Mouse (Mus musculus) heart, embryonic 15.5 days (tissue): ENCODE data around the gene Patj. TPM values are rescaled to one million over a fixed set of nuclear protein-coding genes. Genes with fewer than 3 reads are reported as not detected.
"Not testable (repeated sequence)": the region's sequence is repeated elsewhere in the genome, so short reads cannot be mapped to it uniquely, and the experiment has no call there.

ENCODE experiments used
- ATAC-seq: fragments of 200-750 bp; cut with Nextera tagmentation; replicated peaks from 2 replicates; pipeline ENCODE4 v1.8.0; 2017; ENCODE audit warnings: low read depth, moderate TSS enrichment; ENCODE audit not compliant: insufficient number of reproducible peaks, insufficient read depth, low FRiP score
- H3K27ac ChIP-seq: fragments of 300-500 bp; sonication (generic); 2 replicates; pipeline ENCODE4 v1.5.1; 2015; ENCODE audit warnings: mild to moderate bottlenecking, inconsistent platforms
- H3K27me3 ChIP-seq: fragments of 300-500 bp; sonication (generic); 2 replicates; pipeline ENCODE4 v1.6.1; 2015; ENCODE audit warnings: inconsistent platforms
- H3K36me3 ChIP-seq: fragments of 300-500 bp; sonication (generic); 2 replicates; pipeline ENCODE4 v1.6.1; 2015; ENCODE audit warnings: mild to moderate bottlenecking, inconsistent platforms
- H3K4me1 ChIP-seq: fragments of 300-500 bp; sonication (generic); replicated peaks from 2 replicates; pipeline ENCODE4 v1.6.1; 2015; ENCODE audit warnings: inconsistent platforms
- H3K4me2 ChIP-seq: fragments of 300-500 bp; sonication (generic); 2 replicates; pipeline ENCODE4 v1.6.1; 2015; ENCODE audit warnings: inconsistent platforms, mild to moderate bottlenecking, moderate library complexity
- H3K4me3 ChIP-seq: fragments of 300-500 bp; sonication (generic); 2 replicates; pipeline ENCODE4 v1.5.1; 2015; ENCODE audit warnings: mild to moderate bottlenecking, inconsistent platforms
- H3K9ac ChIP-seq: fragments of 300-500 bp; sonication (generic); 2 replicates; pipeline ENCODE4 v1.6.1; 2015; ENCODE audit warnings: mild to moderate bottlenecking, inconsistent platforms
- H3K9me3 ChIP-seq: fragments of 300-500 bp; sonication (generic); replicated peaks from 2 replicates; pipeline ENCODE4 v1.6.1; 2016; ENCODE audit warnings: inconsistent platforms
- WGBS: fragments of 180-500 bp; shearing (Covaris S2); methylation state at CpG from one replicate; pipeline ENCODE4 v1.1.7; 2015; ENCODE audit warnings: mixed read lengths; 5-methylcytosine and 5-hydroxymethylcytosine counted together
- polyA plus RNA-seq: library from polyadenylated mRNA; unstranded; fragments of >200 nt; fragmentation: Nextera tagmentation; extraction: Ambion mirVana; gene quantifications from 2 replicates; pipeline ENCODE4 v1.2.1, GENCODE M21; 2015

Patj gene
- polyA plus RNA-seq, 1 experiment from 2014 or later, result 5.9 TPM

GRCm38 (mm10) chr4:98700156-98700555 lies 304.6 kb downstream of the Patj start:
- Histone ChIP-seq H3K36me3 (no peaks in the 10 kb centered on the region), H3K9ac (no peak overlapping the region), H3K27ac (no peak overlapping the region), H3K4me2 (no peak overlapping the region), H3K4me3 (no peak overlapping the region), H3K4me1 (peaks cover 8% of the 10 kb centered on the region; the same call in 1 of the 2 replicates), H3K27me3 (no peaks in the 10 kb centered on the region), H3K9me3 (no peaks in the 10 kb centered on the region)
- WGBS, result 90% methylated on average over 3 of the region's 3 CpGs
- ATAC-seq, result no peak

GRCm38 (mm10) chr4:98702201-98702894 lies 306.8 kb downstream of the Patj start:
- Histone ChIP-seq H3K4me3 (no peak overlapping the region), H3K9me3 (no peaks in the 10 kb centered on the region), H3K27me3 (no peaks in the 10 kb centered on the region), H3K4me1 (peaks cover 8% of the 10 kb centered on the region; the same call in 1 of the 2 replicates), H3K4me2 (peak overlapping the region; percentile 34; the same call in 1 of the 2 replicates), H3K36me3 (no peaks in the 10 kb centered on the region), H3K9ac (peak overlapping the region; percentile 17; the same call in 1 of the 2 replicates), H3K27ac (no peak overlapping the region)
- ATAC-seq, result 0 out of 2 replicates have a peak, but pooled peaks have one; percentile 21
- 28% methylated on average over 12 of the region's 12 CpGs for WGBS

- Histone ChIP-seq H3K4me1 (no peaks in the 10 kb centered on the region), H3K4me3 (no peak overlapping the region), H3K27me3 (no peaks in the 10 kb centered on the region), H3K27ac (no peak overlapping the region), H3K9ac (no peak overlapping the region), H3K4me2 (no peak overlapping the region), H3K9me3 (no peaks in the 10 kb centered on the region), H3K36me3 (no peaks in the 10 kb centered on the region)
- 92% methylated on average over 8 of the region's 8 CpGs for WGBS
- no peak for ATAC-seq
These were observed 315.3 kb downstream of the Patj start for GRCm38 (mm10) chr4:98710891-98711290.

- WGBS, result 84% methylated on average over 17 of the region's 17 CpGs
These were observed 322.4 kb downstream of the Patj start for GRCm38 (mm10) chr4:98717735-98718546.

GRCm38 (mm10) chr4:98718547-98718917 lies 322.9 kb downstream of the Patj start:
- H3K36me3 ChIP-seq, result no peaks in the 10 kb centered on the region
- no peak for ATAC-seq
- WGBS, result 80% methylated on average over 10 of the region's 10 CpGs

More at GRCm38 (mm10) chr4:98717735-98718546, 322.4 kb downstream of the Patj start:
- Histone ChIP-seq H3K27me3 (no peaks in the 10 kb centered on the region), H3K36me3 (no peaks in the 10 kb centered on the region), H3K4me3 (no peak overlapping the region), H3K4me1 (no peaks in the 10 kb centered on the region), H3K4me2 (no peak overlapping the region), H3K9me3 (no peaks in the 10 kb centered on the region), H3K27ac (no peak overlapping the region), H3K9ac (no peak overlapping the region)
- ATAC-seq, result no peak

GRCm38 (mm10) chr4:98722454-98722853 lies 326.9 kb downstream of the Patj start:
- H3K9me3 ChIP-seq, result no peaks in the 10 kb centered on the region
- peaks cover 11% of the 10 kb centered on the region for H3K4me1 ChIP-seq
- no peak overlapping the region for H3K4me2 ChIP-seq
- no peak overlapping the region for H3K9ac ChIP-seq
- no peak for ATAC-seq
- no peak overlapping the region for H3K27ac ChIP-seq
- H3K4me3 ChIP-seq, result no peak overlapping the region
- H3K36me3 ChIP-seq, result no peaks in the 10 kb centered on the region
- peaks cover 4% of the 10 kb centered on the region; the same call in 1 of the 2 replicates for H3K27me3 ChIP-seq
- WGBS, result 15% methylated on average over 8 of the region's 8 CpGs

More at GRCm38 (mm10) chr4:98718547-98718917, 322.9 kb downstream of the Patj start:
- Histone ChIP-seq H3K27me3 (no peaks in the 10 kb centered on the region), H3K4me3 (no peak overlapping the region), H3K4me1 (no peaks in the 10 kb centered on the region), H3K4me2 (no peak overlapping the region), H3K9me3 (no peaks in the 10 kb centered on the region), H3K9ac (no peak overlapping the region), H3K27ac (no peak overlapping the region)

GRCm38 (mm10) chr4:98724682-98725081 lies 329.1 kb downstream of the Patj start:
- WGBS, result 81% methylated on average over 1 of the region's 1 CpGs

GRCm38 (mm10) chr4:98725439-98725838 lies 329.9 kb downstream of the Patj start:
- peaks cover 9% of the 10 kb centered on the region; the same call in 1 of the 2 replicates for H3K27me3 ChIP-seq
- ATAC-seq, result no peak
- H3K4me2 ChIP-seq, result no peak overlapping the region
- H3K4me3 ChIP-seq, result no peak overlapping the region
- no peaks in the 10 kb centered on the region for H3K36me3 ChIP-seq
- H3K27ac ChIP-seq, result no peak overlapping the region
- 37% methylated on average over 4 of the region's 4 CpGs for WGBS
- no peak overlapping the region for H3K9ac ChIP-seq
- no peaks in the 10 kb centered on the region for H3K9me3 ChIP-seq
- peaks cover 20% of the 10 kb centered on the region for H3K4me1 ChIP-seq

More at GRCm38 (mm10) chr4:98724682-98725081, 329.1 kb downstream of the Patj start:
- H3K9ac ChIP-seq, ATAC-seq, H3K36me3 ChIP-seq, H3K27ac ChIP-seq, H3K4me3 ChIP-seq, H3K4me2 ChIP-seq, H3K9me3 ChIP-seq, H3K27me3 ChIP-seq: not testable (repeated sequence)
- H3K4me1 ChIP-seq, result peaks cover 20% of the 10 kb centered on the region

GRCm38 (mm10) chr4:98726590-98727237 lies 331.1 kb downstream of the Patj start, which contains the start of gene L1td1:
Gene L1td1, plus strand, starts transcription at chr4:98726734.
- 7% methylated on average over 29 of the region's 29 CpGs for WGBS
- peak within 1 kb of the TSS; percentile 69 for H3K4me2 ChIP-seq
- no peak within 1 kb of the TSS for H3K27ac ChIP-seq
- no peaks in the 10 kb centered on the region for H3K36me3 ChIP-seq
- no peak for ATAC-seq
- H3K9me3 ChIP-seq, result no peaks in the 10 kb centered on the region
- H3K4me3 ChIP-seq, result peak within 1 kb of the TSS; percentile 36
- H3K27me3 ChIP-seq, result peaks cover 9% of the 10 kb centered on the region; the same call in 1 of the 2 replicates
- H3K9ac ChIP-seq, result 0 out of 2 replicates have a peak within 1 kb of the TSS, but pooled peaks have one; percentile 11
- peaks cover 20% of the 10 kb centered on the region for H3K4me1 ChIP-seq

GRCm38 (mm10) chr4:98727295-98727958 lies 331.8 kb downstream of the Patj start:
- H3K27me3 ChIP-seq, result peaks cover 9% of the 10 kb centered on the region; the same call in 1 of the 2 replicates
- H3K27ac ChIP-seq, result no peak overlapping the region
- H3K9ac ChIP-seq, result no peak overlapping the region
- H3K4me2 ChIP-seq, result peak overlapping the region; percentile 69
- ATAC-seq, result no peak
- WGBS, result 5% methylated on average over 21 of the region's 21 CpGs
- no peaks in the 10 kb centered on the region for H3K9me3 ChIP-seq
- H3K36me3 ChIP-seq, result no peaks in the 10 kb centered on the region
- peak overlapping the region; percentile 36 for H3K4me3 ChIP-seq
- peaks cover 20% of the 10 kb centered on the region for H3K4me1 ChIP-seq
